Mouse (Mus musculus) cerebellum, adult 2 months (tissue): ENCODE data around the gene Tspan10. TPM values are rescaled to one million over a fixed set of nuclear protein-coding genes. Genes with fewer than 3 reads are reported as not detected.

Source experiments
- DNase-seq, 2 experiments: peaks; one replicate each; pipeline ENCODE4 v3.0.0; 2021
- H3K27ac ChIP-seq: fragments of 200-500 bp; 2 replicates; pipeline ENCODE4 v1.5.1; 2012; ENCODE audit warnings: low read length, control low read depth, inconsistent platforms; ENCODE audit not compliant: insufficient read depth
- H3K27me3 ChIP-seq: fragments of 200-500 bp; 2 replicates; pipeline ENCODE4 v1.6.1; 2012; ENCODE audit warnings: inconsistent platforms, mild to moderate bottlenecking, low read length, moderate library complexity; ENCODE audit not compliant: control insufficient read depth, insufficient read depth
- H3K4me1 ChIP-seq: fragments of 200-500 bp; 2 replicates; pipeline ENCODE4 v1.6.1; 2011; ENCODE audit warnings: low read length; ENCODE audit not compliant: control insufficient read depth, insufficient read depth
- H3K4me3 ChIP-seq: fragments of 200-500 bp; replicated peaks from 2 replicates; pipeline ENCODE3; 2011; ENCODE audit warnings: mild to moderate bottlenecking, low read depth, low read length, control low read depth; ENCODE audit not compliant: insufficient read depth
- CTCF ChIP-seq: fragments of 200-500 bp; IDR thresholded peaks from 2 replicates; pipeline ENCODE4 v1.5.1; 2011; ENCODE audit warnings: low read depth, mild to moderate bottlenecking, control low read depth, low read length, moderate library complexity, borderline replicate concordance; ENCODE audit not compliant: insufficient read depth
- POLR2A ChIP-seq: fragments of 200-500 bp; IDR thresholded peaks from 2 replicates; pipeline ENCODE4 v1.6.1; 2011; ENCODE audit warnings: low read length, control low read depth, borderline replicate concordance; ENCODE audit not compliant: insufficient read depth
- WGBS: fragments of 180-500 bp; shearing (Covaris S2); methylation state at CpG from one replicate; pipeline ENCODE4 v1.1.7; 2018; 5-methylcytosine and 5-hydroxymethylcytosine counted together
- polyA plus RNA-seq: library from polyadenylated mRNA; depleted of rRNA; stranded (reverse); fragments of >200 nt; gene quantifications from 2 replicates; pipeline ENCODE4 v1.2.3, GENCODE M21; 2012

The Tspan10 gene
- polyA plus RNA-seq, 1 experiment: 0.05 TPM

DNA sequence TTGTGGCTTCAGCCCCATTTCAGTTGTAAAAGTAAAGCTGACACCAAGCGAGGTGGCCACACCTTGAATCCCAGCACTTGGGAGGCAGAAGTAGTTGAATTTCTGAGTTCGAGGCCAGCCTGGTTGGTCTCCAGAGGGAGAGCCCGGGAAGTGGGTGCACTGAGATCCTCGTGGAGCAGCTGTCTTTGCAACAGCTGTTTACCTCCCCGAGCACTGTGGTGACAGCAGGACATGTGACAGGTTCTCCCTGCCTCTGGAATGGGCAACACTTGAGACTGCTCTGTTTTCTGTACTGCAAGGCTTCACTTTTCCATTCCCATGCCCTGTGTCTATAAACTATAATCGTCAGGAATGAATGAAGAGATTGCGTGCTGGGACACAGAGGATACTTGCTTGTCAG, 24.6 kb upstream of the Tspan10 start:
- Histone ChIP-seq H3K27me3 (no peaks in the 10 kb centered on the region), H3K4me3 (no peak overlapping the region), H3K4me1 (no peaks in the 10 kb centered on the region), H3K27ac (no peak overlapping the region)
- TF ChIP-seq POLR2A (no peak), CTCF (no peak)
- DNase-seq: no peak
- WGBS: 81% methylated on average over 7 of the region's 7 CpGs

DNA sequence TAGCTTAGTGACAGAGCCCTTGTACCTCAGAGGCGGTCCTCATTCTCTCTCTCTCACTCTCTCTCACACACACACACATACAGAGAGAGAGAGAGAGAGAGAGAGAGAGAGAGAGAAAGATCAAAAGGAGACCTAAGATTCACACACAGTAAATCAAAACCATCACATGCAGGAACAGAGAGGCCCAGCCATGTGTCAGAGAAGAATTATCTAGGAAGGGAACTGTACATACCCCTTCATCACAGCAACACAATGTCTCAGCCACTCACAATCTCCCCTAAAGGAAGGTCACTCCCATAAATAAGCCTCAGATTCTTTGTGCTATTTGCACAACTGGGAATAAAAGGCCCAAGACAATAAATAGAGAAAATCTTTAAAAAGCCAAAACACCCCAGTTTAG, 23.9 kb upstream of the Tspan10 start:
- WGBS: 100% methylated on average over 1 of the region's 1 CpGs
- no peak overlapping the region for H3K27ac ChIP-seq
- DNase-seq: no peak
- H3K4me3 ChIP-seq: no peak overlapping the region
- no peaks in the 10 kb centered on the region for H3K4me1 ChIP-seq
- TF ChIP-seq POLR2A (no peak), CTCF (no peak)
- no peaks in the 10 kb centered on the region for H3K27me3 ChIP-seq

DNA sequence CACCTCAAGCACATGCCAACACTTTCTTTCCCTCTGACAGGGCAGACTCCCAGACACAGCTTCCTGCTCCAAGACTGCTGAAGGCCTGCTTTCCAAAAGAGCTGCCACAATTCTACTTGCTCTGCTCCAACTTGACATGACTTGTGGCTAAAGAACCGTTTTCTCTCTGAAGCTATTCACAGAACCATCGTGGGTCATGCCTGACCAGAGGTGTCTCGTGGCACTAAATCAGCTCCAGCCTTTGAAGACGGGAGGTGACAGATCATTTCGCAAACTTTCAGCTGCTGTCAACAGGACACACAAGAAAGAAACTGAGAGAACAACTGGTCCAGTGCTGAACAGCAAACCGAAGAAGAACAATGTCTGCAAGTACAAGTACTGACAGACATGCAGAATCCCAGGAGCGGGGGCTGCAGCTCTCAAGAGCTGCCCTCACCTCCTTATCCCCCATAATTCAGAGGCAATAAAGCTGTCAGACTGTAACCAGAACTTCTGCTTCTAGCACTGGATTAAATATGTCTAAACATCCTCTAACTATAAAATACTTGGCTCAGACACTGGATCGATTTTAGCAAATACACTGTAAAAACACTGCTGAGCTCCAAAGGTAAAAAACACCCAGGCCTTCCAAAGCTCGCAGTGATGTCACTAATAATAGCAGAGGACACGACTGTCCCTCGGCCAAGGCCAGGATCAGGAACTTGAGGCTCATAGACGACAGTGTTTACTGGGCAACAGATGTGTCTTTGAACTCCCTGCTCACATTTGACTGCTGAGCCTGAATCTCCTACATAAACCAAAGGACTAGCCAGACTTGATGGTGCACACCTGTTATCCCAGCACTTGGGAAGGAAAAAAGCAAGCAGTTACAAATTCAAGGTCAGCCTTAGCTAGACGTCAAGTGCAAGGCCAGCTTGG, 19.5 kb upstream of the Tspan10 start:
- 84% methylated on average over 13 of the region's 13 CpGs for WGBS
- Histone ChIP-seq H3K27ac (no peak overlapping the region), H3K4me1 (no peaks in the 10 kb centered on the region), H3K27me3 (no peaks in the 10 kb centered on the region), H3K4me3 (no peak overlapping the region)
- DNase-seq: no peak
- TF ChIP-seq POLR2A (no peak), CTCF (no peak)

DNA sequence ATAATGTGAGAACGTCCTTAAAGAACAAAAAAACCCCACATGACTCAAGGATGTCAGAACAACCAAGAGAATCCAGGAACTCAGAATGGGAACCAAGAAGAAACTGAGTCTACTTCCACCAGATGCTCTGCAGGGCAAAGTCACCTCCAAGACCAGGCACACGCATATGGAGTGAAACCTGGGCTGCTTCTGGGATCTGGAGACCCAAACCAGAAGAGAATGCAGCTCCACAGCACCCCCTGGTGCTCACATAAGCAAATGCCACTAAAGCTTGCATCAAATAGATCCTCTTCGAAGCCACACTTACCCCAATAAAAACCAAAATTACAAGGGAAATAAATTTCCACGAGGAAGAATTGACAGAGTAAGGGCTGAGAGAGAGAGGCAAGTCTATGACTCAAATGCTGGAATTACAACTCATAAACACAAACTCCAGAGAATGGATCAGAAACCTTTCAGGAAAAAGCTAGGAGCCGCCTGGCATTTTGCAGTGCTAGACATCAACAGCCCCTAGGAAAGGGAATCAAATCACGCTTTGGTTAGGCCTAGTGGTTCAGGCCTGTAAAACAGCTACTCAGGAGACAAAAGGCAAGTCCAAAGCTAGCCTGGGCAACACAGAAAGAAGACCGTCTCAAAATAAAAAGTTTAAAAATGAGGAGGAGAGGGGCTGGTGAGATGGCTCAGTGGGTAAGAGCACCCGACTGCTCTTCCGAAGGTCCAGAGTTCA, 18.7 kb upstream of the Tspan10 start:
- WGBS: 63% methylated on average over 9 of the region's 9 CpGs
- no peak overlapping the region for H3K27ac ChIP-seq
- no peaks in the 10 kb centered on the region for H3K27me3 ChIP-seq
- H3K4me3 ChIP-seq: no peak overlapping the region
- DNase-seq: peak; percentile 41 to 56
- no peak for TF ChIP-seq POLR2A
- TF ChIP-seq CTCF: peak; percentile 73; the same call in 1 of the 2 replicates
- no peaks in the 10 kb centered on the region for H3K4me1 ChIP-seq

DNA sequence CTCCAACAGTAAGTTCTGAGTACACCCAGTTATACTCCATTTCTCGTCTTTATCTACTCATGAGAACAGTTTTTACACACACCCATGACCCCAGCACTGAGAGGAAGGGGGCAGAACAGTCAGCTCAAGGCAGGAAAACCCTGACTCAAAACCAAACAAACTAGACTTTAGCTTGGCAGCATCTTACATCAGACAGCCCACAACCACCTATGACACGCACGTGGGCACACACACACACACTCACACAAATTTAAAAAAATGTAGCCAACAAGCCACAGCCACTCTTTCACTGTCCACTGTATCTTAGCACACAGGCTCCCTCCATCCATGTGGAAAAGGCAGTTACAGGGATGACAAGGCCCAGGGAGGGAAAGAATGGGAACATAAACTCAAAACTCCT, 15.7 kb upstream of the Tspan10 start:
- Histone ChIP-seq H3K27ac (no peak overlapping the region), H3K4me1 (no peaks in the 10 kb centered on the region), H3K27me3 (no peaks in the 10 kb centered on the region), H3K4me3 (no peak overlapping the region)
- DNase-seq: no peak
- TF ChIP-seq POLR2A: no peak
- TF ChIP-seq CTCF: no peak
- 87% methylated on average over 3 of the region's 3 CpGs for WGBS

DNA sequence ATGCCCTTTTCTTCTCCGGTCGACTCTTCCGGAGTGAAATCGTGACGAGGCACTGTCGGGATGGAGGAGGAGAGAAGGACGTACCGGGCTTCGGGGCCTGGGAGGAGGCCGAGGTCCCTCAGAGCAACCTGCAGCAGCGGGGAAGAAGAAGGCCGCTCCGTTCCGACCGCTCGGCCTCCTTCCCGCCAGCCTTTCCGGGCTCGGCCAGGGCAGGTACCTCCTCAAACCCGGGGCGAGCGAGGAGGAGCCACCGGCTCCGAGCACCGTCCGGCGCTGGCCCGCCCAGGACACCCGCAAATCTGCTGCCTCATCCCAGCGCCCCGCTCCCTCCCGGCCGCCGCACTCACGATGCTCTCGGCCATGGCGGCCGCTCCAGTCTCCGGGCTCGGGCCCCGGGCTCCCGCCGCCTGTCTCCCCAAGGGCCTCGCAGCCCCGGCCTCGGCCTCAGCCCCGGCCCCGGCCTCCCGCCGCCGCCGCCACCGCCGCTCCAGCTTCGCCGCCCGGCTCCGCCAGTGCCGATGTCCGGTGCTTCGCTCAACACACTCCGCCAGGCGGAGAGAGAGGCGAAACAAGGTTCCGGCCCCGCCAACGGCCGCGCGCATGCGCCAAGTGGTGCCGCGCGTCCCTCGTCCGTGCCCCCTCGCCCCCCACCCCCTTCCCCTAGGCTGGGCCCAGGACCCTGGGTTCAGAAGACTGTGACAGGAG, 5.1 kb upstream of the Tspan10 start, which contains the start of gene Nploc4:
Nploc4 (minus strand) TSS at position 557 of the 705 bp plus-strand sequence.
- peak; percentile 62 for TF ChIP-seq POLR2A
- no peak for TF ChIP-seq CTCF
- under 1% methylated on average over 75 of the region's 77 CpGs for WGBS
- DNase-seq: peak; percentile 86 to 93
- H3K4me1 ChIP-seq: no peaks in the 10 kb centered on the region; the same call in 1 of the 2 replicates
- peak within 1 kb of the TSS; percentile 83 for H3K4me3 ChIP-seq
- H3K27me3 ChIP-seq: no peaks in the 10 kb centered on the region
- peak within 1 kb of the TSS; percentile 51 for H3K27ac ChIP-seq

DNA sequence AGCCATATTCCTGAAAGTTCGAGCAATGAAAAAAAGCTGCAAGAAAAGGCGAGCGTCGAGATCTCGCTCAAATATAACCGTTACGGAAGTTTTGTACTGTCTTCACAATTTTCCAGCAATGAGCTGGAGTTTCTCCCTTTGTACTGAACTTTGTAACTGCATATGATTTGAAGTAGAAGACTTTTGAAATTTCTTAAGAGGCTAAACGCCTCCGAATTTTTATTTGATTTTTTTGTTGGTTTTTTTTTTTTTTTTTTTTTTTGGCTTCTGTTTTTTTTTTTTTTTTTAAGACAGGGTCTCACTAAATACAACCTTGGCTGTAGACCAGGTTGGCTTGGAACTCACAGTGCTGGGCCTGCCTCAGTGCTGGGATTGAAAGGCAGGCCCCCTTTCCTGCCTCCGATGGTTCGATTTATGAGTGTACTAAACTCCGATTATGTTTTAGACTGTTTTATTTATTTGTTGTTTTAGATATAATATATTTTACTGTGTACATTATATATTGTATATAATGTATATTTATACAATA, 4.5 kb upstream of the Tspan10 start:
- 20% methylated on average over 12 of the region's 12 CpGs for WGBS
- H3K27ac ChIP-seq: no peak overlapping the region

DNA sequence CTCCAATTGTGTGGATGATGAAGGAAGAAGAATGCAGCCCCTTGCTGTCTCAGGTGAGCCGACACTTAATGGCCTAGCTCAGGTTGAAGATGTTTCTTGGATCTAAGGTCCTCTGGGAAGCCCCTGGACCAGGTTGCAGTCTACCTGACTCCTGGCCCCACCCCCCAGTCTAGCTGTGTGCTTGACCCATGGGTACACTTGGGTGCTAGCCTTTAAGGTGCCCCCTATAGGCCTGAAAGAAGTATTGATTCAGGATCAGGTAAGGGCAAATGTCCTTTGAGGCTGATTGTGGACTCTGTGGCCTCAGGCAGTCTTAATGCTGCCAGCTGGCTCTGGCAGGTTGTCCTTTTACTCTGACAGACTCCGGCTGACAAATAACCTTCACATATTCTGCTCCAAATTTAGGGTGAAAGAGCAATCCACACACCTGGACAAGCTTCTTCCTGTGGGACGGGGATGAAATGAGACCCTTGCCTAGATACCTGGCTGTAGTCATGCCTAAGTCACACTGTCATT, 379 bp downstream of the Tspan10 start:
- Histone ChIP-seq H3K27ac (no peak overlapping the region), H3K27me3 (no peaks in the 10 kb centered on the region), H3K4me3 (no peak overlapping the region), H3K4me1 (no peaks in the 10 kb centered on the region)
- TF ChIP-seq POLR2A: no peak
- TF ChIP-seq CTCF: no peak
- no peak for DNase-seq
- 81% methylated on average over 3 of the region's 3 CpGs for WGBS

More for the DNA sequence above, 4.5 kb upstream of the Tspan10 start:
- no peak for DNase-seq
- H3K4me3 ChIP-seq: peak overlapping the region; percentile 83
- H3K4me1 ChIP-seq: no peaks in the 10 kb centered on the region; the same call in 1 of the 2 replicates
- no peaks in the 10 kb centered on the region for H3K27me3 ChIP-seq
- TF ChIP-seq POLR2A: no peak
- TF ChIP-seq CTCF: no peak
